Mouse (Mus musculus) E14TG2a.4 (cell line): ENCODE results near the gene Wdr60.

ENCODE experiments used
- H3K27me3 ChIP-seq: 2 replicates; pipeline ENCODE4 v1.6.1; 2014; ENCODE audit warnings: low read length, control low read depth; ENCODE audit not compliant: insufficient read depth
- H3K36me3 ChIP-seq: 2 replicates; pipeline ENCODE4 v1.6.1; 2014; ENCODE audit warnings: low read length, control low read depth; ENCODE audit not compliant: insufficient read depth
- H3K4me1 ChIP-seq: replicated peaks from 2 replicates; pipeline ENCODE4 v1.6.1; 2014; ENCODE audit warnings: low read depth, low read length, control low read depth
- H3K4me3 ChIP-seq: replicated peaks from 2 replicates; pipeline ENCODE4 v1.5.1; 2014; ENCODE audit warnings: mild to moderate bottlenecking, low read length
- H3K9me3 ChIP-seq: 2 replicates; pipeline ENCODE4 v1.6.1; 2014; ENCODE audit warnings: low read length, control low read depth
- CTCF ChIP-seq: conservative IDR thresholded peaks from 2 replicates; pipeline ENCODE4 v1.5.1; 2014; ENCODE audit warnings: low read length
- NANOG ChIP-seq: IDR thresholded peaks from 2 replicates; pipeline ENCODE4 v1.6.1; 2014; ENCODE audit warnings: borderline replicate concordance, low read length, mixed read lengths
- POU5F1 ChIP-seq: IDR thresholded peaks from 2 replicates; pipeline ENCODE4 v1.6.1; 2014; ENCODE audit warnings: low read length, borderline replicate concordance

Gene Wdr60

GRCm38 (mm10) chr12:116226289-116227057 lies 36.3 kb downstream of the Wdr60 start:
- Histone ChIP-seq H3K36me3 (peaks cover 2% of the 10 kb centered on the region; the same call in 1 of the 2 replicates), H3K4me3 (no peak overlapping the region), H3K9me3 (no peaks in the 10 kb centered on the region), H3K27me3 (no peaks in the 10 kb centered on the region), H3K4me1 (no peaks in the 10 kb centered on the region)
- TF ChIP-seq CTCF (no peak), POU5F1 (no peak), NANOG (no peak)

GRCm38 (mm10) chr12:116223107-116223506 lies 39.7 kb downstream of the Wdr60 start:
- peaks cover 2% of the 10 kb centered on the region; the same call in 1 of the 2 replicates for H3K36me3 ChIP-seq
- TF ChIP-seq POU5F1 (no peak), NANOG (no peak)
- H3K9me3 ChIP-seq = no peaks in the 10 kb centered on the region
- no peak overlapping the region for H3K4me3 ChIP-seq
- no peaks in the 10 kb centered on the region for H3K4me1 ChIP-seq
- H3K27me3 ChIP-seq = no peaks in the 10 kb centered on the region

GRCm38 (mm10) chr12:116207486-116207885 lies 55.3 kb downstream of the Wdr60 start:
- no peak overlapping the region for H3K4me3 ChIP-seq
- TF ChIP-seq CTCF (no peak), NANOG (no peak), POU5F1 (no peak)
- H3K9me3 ChIP-seq = no peaks in the 10 kb centered on the region
- H3K27me3 ChIP-seq = no peaks in the 10 kb centered on the region
- no peaks in the 10 kb centered on the region for H3K36me3 ChIP-seq
- no peaks in the 10 kb centered on the region for H3K4me1 ChIP-seq

GRCm38 (mm10) chr12:116205726-116206125 lies 57.1 kb downstream of the Wdr60 start:
- no peaks in the 10 kb centered on the region for H3K36me3 ChIP-seq
- H3K4me3 ChIP-seq = no peak overlapping the region
- H3K4me1 ChIP-seq = no peaks in the 10 kb centered on the region
- no peak for TF ChIP-seq POU5F1
- no peak for TF ChIP-seq NANOG
- no peak for TF ChIP-seq CTCF
- H3K9me3 ChIP-seq = no peaks in the 10 kb centered on the region
- H3K27me3 ChIP-seq = no peaks in the 10 kb centered on the region

GRCm38 (mm10) chr12:116202176-116202981 lies 60.4 kb downstream of the Wdr60 start:
- H3K9me3 ChIP-seq = no peaks in the 10 kb centered on the region
- no peaks in the 10 kb centered on the region for H3K27me3 ChIP-seq
- H3K36me3 ChIP-seq = no peaks in the 10 kb centered on the region
- no peak overlapping the region for H3K4me3 ChIP-seq
- TF ChIP-seq CTCF = peak; percentile 53
- no peak for TF ChIP-seq POU5F1
- no peaks in the 10 kb centered on the region for H3K4me1 ChIP-seq

- TF ChIP-seq POU5F1 (no peak), NANOG (no peak), CTCF (no peak)
- no peaks in the 10 kb centered on the region for H3K27me3 ChIP-seq
- H3K4me3 ChIP-seq = no peak overlapping the region
- H3K9me3 ChIP-seq = no peaks in the 10 kb centered on the region
- no peaks in the 10 kb centered on the region for H3K4me1 ChIP-seq
- no peaks in the 10 kb centered on the region for H3K36me3 ChIP-seq
Observed at GRCm38 (mm10) chr12:116198791-116199190, 64.0 kb downstream of the Wdr60 start.

GRCm38 (mm10) chr12:116196221-116196620 lies 66.6 kb downstream of the Wdr60 start:
- Histone ChIP-seq H3K9me3 (no peaks in the 10 kb centered on the region), H3K4me1 (no peaks in the 10 kb centered on the region), H3K27me3 (no peaks in the 10 kb centered on the region), H3K4me3 (no peak overlapping the region), H3K36me3 (no peaks in the 10 kb centered on the region)
- TF ChIP-seq CTCF (no peak), NANOG (no peak), POU5F1 (no peak)

GRCm38 (mm10) chr12:116194641-116195040 lies 68.2 kb downstream of the Wdr60 start:
- Histone ChIP-seq H3K4me3 (no peak overlapping the region), H3K36me3 (no peaks in the 10 kb centered on the region), H3K4me1 (no peaks in the 10 kb centered on the region), H3K9me3 (no peaks in the 10 kb centered on the region), H3K27me3 (no peaks in the 10 kb centered on the region)
- TF ChIP-seq CTCF = no peak
